Mouse (Mus musculus) frontal cortex, postnatal 10 days (tissue): ENCODE results near the gene Fsd1l.
"Not testable (repeated sequence)": the region's sequence is repeated elsewhere in the genome, so short reads cannot be mapped to it uniquely, and the experiment has no call there.

Experiments used
- DNase-seq, 2 experiments: peaks; one replicate each; pipeline ENCODE4 v3.0.0; 2022; ENCODE audit warnings: low spot score in 2 of 2, mixed read lengths in 1 of 2

The Fsd1l gene

DNA sequence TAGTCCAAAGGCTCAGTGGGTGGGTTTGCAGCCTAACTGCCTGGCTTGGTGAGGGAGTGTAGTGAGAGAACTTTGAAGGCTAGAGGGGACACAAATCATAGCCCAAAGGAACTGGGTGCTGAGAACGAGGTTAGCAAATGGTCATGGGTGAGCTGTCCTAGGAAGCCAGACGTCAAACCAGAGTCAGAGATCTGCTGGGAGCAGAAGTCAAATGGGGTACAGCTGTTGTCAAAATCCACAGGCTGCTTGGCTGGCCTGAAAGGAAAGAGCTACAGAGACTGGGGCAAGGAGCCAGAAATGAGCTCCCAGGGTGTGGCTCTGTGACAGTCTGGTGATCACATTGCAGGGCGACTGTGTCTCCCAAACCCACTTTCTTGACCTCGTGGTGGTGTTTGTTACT lies 2.3 kb upstream of the Fsd1l start:
- DNase-seq: no peak

DNA sequence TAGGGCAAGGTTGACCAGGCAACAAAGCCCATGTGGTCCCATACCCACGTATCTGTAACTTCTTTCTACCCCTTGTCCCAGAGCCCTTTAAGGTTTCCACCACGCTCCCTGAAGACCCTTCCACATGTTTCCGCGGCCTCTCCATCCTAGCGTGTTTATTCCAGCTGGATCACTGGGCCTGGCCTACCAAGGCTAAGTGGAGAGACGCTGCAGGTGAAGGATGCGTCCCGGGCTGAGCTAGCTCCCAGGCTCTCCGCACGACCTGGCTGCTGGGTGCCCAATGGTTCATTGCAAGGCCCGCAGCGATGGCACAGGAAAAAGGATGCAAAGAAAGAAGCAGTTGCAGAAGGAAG lies 332 bp upstream of the Fsd1l start:
- no peak for DNase-seq

DNA sequence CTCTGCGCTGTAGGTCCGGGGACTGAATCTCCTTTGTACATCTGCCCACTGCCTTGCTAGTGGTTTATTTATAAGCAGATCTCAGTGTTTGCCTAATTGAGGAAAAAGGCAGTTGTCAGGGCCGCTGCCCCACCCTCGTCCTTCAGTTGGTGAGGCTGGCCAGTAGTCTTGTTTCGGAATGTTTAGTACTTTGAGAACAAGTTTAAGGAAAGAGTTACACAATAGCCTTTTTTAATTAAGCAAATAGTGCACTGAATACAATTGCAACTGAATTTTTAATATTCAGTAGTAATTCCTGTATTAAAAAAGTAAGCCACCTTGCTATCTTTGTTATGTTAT lies 709 bp downstream of the Fsd1l start:
- DNase-seq: no peak

DNA sequence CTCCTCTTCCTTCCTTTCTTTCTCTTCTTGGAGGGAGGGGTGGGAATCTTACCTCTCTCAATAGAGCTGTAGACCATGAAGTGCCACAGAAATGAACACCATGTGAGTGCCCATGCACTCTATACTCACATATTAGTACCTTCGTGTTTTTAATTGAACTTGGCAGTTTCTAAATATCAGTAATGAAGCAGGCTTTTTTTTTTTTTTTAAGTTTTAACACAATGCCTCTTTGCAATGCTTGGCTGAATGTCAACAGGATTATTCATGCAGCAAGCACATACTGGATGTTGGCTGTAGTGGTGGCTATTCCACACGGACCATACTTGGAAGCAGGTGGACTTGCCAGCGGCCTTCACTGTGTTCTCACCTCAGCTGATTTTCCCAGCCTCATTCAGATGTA lies 4.1 kb downstream of the Fsd1l start:
- no peak for DNase-seq

DNA sequence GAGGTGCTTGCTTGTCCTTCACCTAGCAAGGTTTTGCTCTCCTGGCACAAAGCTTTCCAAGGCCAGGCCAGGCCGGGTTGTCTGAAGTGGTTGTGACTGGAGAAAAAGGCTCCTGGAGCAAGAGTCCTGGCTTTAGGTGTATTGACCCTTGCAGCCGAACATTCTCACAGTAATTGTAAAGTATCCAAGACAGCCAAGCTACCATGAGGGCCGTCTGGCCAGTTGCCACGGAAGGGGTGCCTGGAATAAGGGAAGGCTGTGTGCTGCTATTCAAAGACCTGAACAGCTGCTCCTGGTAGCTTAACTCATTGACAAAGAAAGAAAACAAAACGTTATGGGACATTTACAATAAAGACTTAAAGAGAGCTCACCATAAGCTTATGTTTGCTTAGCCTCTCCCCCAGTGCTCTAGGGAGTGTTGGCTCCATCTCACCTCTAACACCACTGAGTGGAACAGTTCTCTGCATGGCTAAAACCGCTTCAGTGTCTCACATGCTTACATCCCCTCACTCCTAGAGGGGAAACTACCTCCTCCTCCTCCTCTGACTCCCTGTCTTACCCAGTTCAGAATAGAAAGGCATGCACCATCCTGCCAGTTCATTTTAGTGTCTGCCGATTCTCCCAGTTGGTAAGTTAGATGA lies 6.1 kb downstream of the Fsd1l start:
- no peak for DNase-seq

DNA sequence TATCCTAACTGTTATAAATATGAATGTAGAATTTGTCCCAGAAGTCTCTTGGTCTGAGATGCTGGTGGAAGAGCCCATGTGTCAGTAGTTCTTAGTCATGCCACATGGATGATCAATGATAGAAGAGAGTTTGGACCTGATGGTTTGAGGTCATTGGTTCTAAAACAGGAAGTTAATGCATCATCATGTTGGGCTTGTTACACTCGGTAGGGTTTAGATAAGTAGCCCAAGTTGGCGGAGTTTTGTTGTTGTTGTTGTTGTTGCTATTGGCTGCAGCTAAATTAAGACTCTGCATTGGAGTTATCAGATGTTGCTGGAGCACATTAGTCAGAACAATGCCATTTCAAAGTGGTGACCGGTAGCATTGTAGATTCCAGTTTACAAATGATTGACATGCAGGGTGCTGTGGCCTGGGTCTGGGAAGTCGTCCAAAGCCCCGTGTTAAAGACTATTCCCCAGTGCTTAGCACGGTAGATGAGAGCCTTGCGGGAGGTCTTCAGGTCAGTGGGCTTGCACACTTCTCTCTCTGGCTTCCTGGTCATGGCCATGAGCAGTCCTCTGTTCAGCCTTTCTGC lies 7.4 kb downstream of the Fsd1l start:
- no peak for DNase-seq

DNA sequence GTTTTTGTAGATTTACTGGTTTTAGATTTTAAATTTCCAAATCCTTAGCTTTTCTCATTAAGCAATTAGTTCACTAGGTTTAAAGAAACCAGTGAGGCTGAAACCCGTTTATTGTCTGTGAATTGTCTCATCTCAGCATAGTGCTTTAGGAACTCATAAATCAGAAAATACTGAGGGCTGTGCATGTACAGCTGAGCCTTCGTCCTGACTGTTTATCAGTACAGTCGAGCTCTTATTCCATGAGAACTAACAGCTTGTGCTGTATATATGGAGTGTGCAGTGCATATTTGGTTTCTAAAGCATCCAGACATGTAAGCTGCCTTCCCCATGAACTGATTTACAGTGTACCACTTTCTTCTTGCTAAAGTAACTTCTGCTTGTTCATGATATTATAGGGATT lies 26.8 kb downstream of the Fsd1l start:
- DNase-seq: no peak

DNA sequence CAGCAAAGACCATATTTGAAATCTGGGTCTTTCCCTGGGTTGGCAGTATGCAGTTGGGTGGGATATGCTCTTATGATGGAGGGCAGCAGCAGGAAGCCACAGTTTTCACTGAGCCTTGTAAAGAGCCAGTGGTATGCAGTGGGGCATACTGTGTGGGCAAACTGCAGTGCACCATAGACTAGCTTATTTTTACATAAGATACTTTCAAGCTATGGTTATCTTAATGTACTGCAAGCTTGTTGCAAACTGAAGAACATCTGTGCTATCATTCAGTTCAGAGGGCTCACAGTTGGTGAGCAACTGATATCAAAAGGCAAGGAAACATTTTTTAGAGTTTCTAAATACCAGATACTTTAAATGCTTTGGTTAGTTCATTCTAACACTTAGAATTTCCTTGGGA lies 29.4 kb downstream of the Fsd1l start:
- DNase-seq: no peak

DNA sequence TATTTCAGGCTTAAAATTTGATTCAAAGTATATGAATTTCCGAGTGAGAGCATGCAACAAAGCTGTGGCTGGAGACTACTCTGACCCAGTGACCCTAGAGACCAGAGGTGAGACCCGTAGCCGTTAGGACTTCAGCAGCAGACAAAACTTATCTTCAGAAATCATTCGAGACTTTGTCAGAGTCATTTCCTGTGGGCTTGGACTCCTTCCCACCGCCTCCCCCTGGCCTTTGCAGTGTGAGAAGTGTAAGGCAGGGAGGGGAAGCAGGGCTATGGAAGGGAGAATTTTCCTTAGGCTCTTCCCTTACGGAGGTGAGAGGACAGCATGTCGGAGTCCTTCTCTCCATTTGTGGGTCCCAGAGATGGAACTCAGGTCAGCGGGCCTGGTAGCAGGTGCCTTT lies 50.8 kb downstream of the Fsd1l start:
- no peak for DNase-seq

DNA sequence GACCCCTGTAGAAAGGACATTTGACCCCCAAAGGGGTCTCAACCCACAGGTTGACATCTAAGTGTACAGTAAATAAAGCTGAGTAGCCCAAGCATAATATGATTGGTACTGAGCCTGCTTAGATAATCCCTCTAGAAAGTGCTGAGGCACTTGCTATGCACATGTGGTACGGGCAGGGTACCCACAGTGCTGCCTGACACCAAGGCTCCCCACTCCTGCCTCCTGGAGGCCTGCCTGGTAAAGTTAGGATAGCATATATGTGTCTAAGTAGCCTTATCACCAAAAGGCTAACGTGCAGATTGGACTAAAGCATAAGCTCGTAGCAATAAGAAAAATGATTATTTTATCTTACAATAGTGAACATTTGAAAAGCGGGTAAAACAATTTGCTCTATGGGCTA lies 57.7 kb downstream of the Fsd1l start:
- DNase-seq: no peak

DNA sequence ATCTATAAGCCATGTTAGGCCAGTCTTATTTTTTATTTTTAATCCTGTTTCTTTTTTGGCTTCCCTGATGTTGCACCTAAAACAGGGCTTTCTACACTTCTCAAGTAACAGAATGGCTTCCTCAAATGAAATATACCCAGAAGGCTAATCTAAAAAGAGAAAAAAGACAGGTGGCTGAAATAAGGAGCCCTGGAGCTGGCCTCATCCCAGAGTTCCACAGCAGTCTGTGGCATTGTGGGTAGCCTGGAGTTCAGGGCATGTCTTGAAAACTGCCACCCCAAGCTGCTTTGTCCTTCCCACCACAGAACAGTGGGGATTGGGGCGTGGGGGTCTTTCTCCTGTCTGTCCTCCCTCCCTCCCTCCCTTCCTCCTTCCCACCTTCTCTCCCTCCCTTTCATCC lies 60.1 kb downstream of the Fsd1l start:
- DNase-seq: no peak

DNA sequence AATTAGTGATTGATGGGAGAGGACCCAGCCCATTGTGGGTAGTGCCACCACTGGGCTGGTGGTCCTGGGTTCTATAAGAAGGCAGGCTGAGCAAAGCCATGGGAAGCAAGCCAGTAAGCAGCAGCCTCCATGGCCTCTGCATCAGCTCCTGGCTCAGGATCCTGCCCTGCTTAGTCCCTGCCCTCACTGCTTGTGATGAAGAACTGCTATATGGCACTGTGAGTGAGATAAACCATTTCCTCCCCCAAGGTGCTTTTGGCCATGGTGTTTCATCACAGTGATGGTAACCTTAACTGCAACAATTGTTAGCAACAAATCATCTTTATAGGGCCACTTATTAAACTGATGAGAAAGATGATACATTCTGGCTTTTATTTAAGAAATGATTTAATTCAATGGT lies 77.9 kb downstream of the Fsd1l start:
- not testable (repeated sequence) for DNase-seq

DNA sequence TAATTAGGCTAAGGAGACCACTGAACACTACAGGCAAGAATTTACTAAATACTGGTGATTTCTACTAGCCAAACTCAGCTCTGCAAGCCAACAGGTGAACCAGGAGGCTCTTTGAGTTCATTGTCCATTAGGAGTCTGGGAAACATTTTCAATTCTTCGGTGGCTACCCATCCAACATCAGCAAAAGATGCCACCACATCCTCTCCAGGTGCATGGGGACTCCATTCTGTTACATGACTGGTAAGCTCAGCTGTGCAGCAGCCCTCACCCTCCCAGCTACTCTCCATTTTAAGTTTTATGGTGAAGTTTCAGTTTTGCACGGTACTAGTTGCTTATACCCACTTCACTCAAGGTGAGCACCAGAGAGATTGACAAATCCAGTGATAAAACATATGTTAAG lies 78.8 kb downstream of the Fsd1l start:
- DNase-seq: no peak

DNA sequence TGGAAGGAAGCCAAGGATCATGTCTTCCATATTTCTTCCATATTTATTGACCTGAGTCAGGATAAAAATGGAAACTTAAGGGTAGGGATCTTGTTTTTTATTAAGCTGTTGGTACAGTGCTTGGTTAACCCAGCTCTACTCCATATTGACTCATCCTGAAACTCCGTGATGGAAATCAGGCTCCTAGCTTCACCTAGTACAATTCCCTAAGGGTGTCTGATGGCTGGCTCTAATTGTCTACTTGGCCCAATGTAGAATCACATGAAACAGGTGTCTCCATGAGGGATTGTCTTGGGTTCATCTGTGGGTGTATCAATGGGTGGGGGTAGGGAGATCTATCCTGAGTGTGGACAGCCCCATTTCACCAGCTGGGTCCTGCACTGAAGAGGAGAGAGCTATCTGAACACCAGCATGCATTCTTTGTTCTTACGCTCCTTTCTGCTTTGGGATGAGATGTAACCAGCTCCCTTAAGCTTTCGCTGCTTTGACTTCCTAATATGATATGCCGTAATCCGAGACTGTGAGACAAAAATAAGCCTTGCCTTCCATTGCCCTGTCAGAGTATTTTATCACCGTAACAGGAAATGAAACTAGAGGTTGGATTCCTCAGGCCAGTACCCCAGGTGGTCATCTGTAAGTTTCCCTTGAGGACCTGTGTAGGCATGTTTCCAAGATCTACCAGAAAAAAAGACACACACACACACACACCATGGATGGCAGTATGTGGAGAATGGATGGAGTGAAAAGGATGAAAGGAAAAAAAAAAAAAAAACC lies 79.5 kb downstream of the Fsd1l start:
- DNase-seq: no peak

DNA sequence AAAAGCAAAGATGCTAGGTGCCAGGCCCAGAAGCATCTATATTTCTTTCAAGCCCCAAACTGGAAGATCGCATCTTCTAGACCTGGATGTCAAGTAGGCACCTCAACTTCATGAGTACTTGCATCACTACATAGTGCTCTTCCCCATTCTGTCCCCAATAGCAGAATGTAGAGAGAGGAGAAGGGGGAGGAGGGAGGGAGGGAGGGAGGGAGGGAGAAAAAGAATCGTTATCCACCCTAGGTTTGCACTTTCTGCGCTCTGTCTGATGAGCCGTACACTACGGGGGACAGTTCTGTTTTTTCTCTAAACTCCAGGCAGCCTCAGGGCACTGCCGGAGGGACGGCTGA lies 82.4 kb downstream of the Fsd1l start, which contains the start of gene Fktn:
Fktn (plus strand) TSS at position 295 of the 347 bp plus-strand sequence.
- DNase-seq: no peak

DNA sequence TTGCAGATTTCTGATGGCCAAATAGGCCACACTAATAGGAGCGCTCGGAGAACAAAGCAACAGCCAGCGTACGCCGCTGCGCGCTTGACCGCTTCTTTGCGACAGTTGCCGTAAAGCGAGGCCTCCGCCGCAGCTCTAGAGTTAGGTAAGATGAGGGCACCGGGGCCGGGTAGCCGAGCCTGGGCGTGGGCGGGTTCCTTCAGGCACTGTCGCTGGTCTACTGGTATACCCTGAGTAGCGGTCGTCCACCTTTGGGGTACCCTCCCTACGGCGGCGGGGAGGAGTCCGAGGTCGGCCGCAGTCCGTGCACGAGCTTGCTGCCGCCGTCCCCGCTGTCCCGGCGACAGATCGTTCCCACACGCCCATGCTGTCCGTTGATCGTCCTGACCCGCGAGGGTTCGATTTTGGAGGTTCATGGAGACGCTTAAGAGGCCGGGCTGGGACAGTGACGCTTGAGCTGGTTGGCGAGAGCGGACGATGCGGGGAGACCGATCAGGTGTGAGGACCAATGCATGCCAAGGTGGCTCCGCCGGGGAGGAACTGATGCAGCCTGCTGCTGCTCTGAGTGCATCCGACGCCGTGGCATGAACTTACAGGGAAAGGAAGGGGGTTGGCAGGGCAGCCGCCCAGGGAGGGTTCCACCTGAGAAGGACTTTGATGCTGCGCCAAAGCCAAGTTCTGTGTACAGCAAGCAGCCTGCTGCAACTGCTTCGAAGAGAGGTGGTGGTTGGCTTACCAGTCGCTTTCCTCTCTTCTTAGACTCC lies 83.0 kb downstream of the Fsd1l start:
- peak; percentile 84 to 88 for DNase-seq

DNA sequence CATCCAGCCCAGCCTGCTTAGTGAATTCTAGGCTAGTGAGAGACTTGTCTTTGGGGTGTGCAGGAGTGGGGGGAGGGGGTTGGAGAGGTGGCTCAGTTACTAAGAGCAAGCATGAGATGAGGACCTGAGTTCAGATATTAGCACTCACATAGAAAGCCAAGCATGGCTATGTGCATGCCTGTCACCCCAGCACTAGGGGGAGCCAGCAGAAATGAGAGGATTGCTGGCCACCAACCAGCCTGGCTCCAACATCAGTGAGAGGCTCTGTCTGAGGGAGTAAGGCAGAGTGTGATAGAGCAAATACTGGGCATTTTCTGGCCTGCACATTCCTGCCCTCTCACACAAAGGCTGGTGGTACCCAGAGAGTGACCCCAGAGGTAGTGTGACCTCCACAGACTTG lies 84.7 kb downstream of the Fsd1l start:
- DNase-seq: no peak

DNA sequence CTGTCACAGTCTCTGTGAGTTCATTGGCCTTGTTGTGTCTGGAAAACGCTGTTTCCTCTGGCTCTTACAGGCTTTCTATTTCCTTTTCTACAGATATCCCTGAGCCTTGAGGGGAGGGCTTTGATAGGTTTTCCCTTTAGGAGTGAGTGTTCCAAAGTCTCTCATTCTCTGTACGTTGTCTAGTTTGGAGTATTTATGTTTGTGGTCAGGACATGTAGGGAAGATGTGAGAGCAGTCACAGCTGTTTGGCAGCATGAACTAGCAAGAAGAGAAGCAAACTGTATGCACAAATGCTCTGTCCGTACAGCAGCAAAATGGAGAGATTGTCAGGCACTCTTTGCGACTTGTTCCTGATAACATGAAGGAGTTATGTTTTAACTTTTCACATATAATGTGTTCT lies 86.3 kb downstream of the Fsd1l start:
- no peak for DNase-seq

DNA sequence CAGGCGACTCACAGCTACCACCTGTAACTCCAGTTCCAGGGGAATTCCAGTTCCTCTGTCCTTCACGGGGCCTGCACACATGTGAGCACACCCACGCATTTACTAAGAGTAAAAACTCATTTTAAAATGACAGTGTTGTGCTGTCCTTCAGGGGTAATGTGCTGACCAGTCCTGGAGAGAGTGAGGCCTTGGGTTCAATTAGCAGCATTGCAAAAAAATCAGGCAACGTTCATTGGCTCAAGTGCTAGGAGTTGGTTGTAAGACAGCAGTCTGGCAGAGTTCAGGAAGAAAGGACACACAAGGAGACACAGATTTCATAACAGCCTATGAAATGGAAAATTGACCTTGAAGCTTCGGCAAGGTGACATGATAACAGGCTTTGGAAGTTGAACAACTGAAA lies 87.0 kb downstream of the Fsd1l start:
- DNase-seq: no peak

DNA sequence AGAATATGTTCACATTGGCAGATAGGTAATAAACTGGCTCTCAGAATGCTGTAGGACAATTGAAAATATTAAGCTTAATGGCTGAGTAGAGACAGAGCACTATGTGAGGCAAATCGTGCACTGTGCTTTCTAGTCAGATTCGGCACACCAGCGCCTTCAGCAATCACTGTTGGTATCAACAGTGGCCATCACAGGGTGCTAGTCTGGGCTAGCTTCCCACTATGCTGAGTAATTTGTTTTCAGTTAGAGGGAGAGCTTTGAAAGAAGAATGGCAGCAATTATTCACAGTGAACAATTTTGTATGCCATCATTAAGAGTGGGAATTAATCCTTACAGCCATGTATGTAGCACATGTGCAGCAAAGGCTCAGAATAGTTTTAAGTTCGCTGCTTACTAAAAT lies 91.2 kb downstream of the Fsd1l start:
- DNase-seq: no peak

DNA sequence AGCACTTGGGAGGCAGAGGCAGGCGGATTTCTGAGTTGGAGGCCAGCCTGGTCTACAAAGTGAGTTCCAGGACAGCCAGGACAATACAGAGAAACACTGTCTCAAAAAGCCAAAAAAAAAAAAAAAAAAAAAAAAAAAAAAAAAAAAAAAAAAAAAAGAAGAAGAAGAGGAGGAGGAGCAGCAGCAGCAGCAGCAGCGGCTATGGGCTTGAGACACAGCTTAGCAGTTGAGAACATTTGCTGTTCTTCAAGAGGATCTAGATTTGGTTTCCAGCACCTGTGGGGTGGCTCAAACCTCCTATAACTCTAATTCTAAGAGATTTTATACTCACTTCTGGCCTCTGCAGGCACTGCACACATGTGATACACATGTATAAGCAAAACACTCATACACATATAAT lies 94.8 kb downstream of the Fsd1l start:
- DNase-seq: not testable (repeated sequence)

DNA sequence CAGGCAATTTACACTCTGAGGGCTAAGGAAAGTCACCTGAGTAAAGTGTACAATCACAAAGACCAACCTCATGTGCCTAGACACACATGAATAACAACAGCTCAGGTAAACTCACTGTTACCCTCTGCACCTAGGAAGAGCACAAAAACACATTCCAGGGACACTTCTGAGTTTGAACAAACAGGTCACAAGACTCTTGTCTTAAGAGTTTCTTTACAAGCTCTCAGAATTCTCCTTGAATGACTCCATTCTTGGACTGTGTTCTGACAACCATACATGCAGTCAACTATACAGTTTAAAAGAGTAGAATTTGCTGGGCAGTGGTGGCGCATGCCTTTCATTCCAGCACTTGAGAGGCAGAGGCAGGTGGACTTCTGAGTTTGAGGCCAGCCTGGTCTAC lies 96.8 kb downstream of the Fsd1l start:
- no peak for DNase-seq
